Mouse (Mus musculus) C2C12 (cell line): ENCODE measurements around the gene Klk8. TPM values are rescaled to one million over a fixed set of nuclear protein-coding genes. Genes with fewer than 3 reads are reported as not detected.

Source experiments
- H3K27me3 ChIP-seq: one replicate; pipeline ENCODE4 v1.6.1; 2011; ENCODE audit not compliant: control insufficient read depth, insufficient read depth, insufficient read length
- H3K36me3 ChIP-seq: one replicate; pipeline ENCODE4 v1.6.1; 2011; ENCODE audit not compliant: control insufficient read depth, insufficient read depth
- H3K4me3 ChIP-seq: one replicate; pipeline ENCODE4 v1.5.1; 2011; ENCODE audit warnings: mild to moderate bottlenecking, control low read depth; ENCODE audit not compliant: poor library complexity, insufficient read depth, severe bottlenecking
- H3K79me2 ChIP-seq: one replicate; pipeline ENCODE4 v1.6.1; 2011; ENCODE audit not compliant: control insufficient read depth, insufficient read depth
- H3K79me3 ChIP-seq: one replicate; pipeline ENCODE4 v1.6.1; 2011; ENCODE audit warnings: low read depth, control low read depth
- H3ac ChIP-seq: one replicate; pipeline ENCODE3; 2011; ENCODE audit warnings: low read depth; ENCODE audit not compliant: control insufficient read depth, insufficient read length
- CEBPB ChIP-seq: IDR thresholded peaks from one replicate; pipeline ENCODE4 v1.6.1; 2011; ENCODE audit warnings: low read depth, mild to moderate bottlenecking, control low read depth, moderate library complexity
- CTCF ChIP-seq: IDR thresholded peaks from one replicate; pipeline ENCODE4 v1.5.1; 2011; ENCODE audit not compliant: control insufficient read depth, insufficient read depth, insufficient read length
- FOSL1 ChIP-seq: IDR thresholded peaks from one replicate; pipeline ENCODE4 v1.8.0; 2011; ENCODE audit warnings: mild to moderate bottlenecking, low read length; ENCODE audit not compliant: poor library complexity, insufficient read depth, severe bottlenecking
- MAX ChIP-seq: IDR thresholded peaks from one replicate; pipeline ENCODE4 v1.6.1; 2011; ENCODE audit warnings: mild to moderate bottlenecking, control low read depth
- MYOD1 ChIP-seq: IDR thresholded peaks from one replicate; pipeline ENCODE4 v1.6.1; 2011; ENCODE audit warnings: low read depth; ENCODE audit not compliant: control insufficient read depth, insufficient read length
- MYOG ChIP-seq: IDR thresholded peaks from one replicate; pipeline ENCODE4 v1.6.1; 2011; ENCODE audit not compliant: control insufficient read depth, insufficient read length; ENCODE audit errors: extremely low read depth
- USF1 ChIP-seq: IDR thresholded peaks from one replicate; pipeline ENCODE4 v1.6.1; 2011; ENCODE audit warnings: low read depth, mild to moderate bottlenecking, control low read depth, moderate library complexity
- polyA plus RNA-seq: library from polyadenylated mRNA; unstranded; fragments of >200 nt; fragmentation: generic; extraction: Trizol; gene quantifications from one replicate; pipeline ENCODE4 v1.2.1, GENCODE M21; 2012; ENCODE audit warnings: missing spikeins

The Klk8 gene
- polyA plus RNA-seq, 1 experiment, result 0.36 TPM

DNA sequence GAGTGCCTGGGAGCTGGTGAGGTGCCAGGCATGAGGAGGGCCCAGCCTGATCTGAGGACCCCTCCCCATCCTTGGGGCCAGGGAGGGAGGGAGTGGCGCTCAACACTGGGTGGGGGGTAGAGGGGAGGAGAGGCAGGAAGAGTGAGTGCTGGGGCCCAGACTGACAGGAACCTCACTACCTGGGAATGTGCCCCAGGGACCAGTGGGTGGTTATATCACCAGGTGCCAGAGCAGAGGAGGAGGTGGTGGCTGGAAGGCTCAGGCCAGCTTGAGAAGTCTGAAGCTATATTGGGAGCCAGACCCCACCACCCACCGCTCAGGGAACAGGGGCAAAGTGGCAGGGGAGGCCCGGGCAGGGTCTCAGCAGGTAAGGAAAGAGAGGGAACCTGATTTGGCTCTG lies 44.3 kb downstream of the Klk8 start, which contains the start of gene Klk5:
TSS of gene Klk5 (plus strand) at position 271 of the 400 bp plus-strand sequence.
- Histone ChIP-seq H3K4me3 (no peak within 1 kb of the TSS), H3K27me3 (no peaks in the 10 kb centered on the region), H3K79me2 (no peaks in the 10 kb centered on the region), H3ac (no peak within 1 kb of the TSS), H3K79me3 (no peaks in the 10 kb centered on the region), H3K36me3 (no peaks in the 10 kb centered on the region)
- TF ChIP-seq CEBPB, result no peak
- TF ChIP-seq CTCF, result no peak
- no peak for TF ChIP-seq MAX
- TF ChIP-seq MYOG, result no peak
- TF ChIP-seq USF1, result no peak
- no peak for TF ChIP-seq MYOD1
- no peak for TF ChIP-seq FOSL1

- Histone ChIP-seq H3K79me2 (no peaks in the 10 kb centered on the region), H3K27me3 (no peaks in the 10 kb centered on the region), H3K79me3 (no peaks in the 10 kb centered on the region), H3K4me3 (no peak overlapping the region), H3K36me3 (no peaks in the 10 kb centered on the region), H3ac (no peak overlapping the region)
- no peak for TF ChIP-seq CEBPB
- TF ChIP-seq MYOD1, result no peak
- no peak for TF ChIP-seq CTCF
- TF ChIP-seq MYOG, result no peak
- TF ChIP-seq MAX, result no peak
- no peak for TF ChIP-seq USF1
- no peak for TF ChIP-seq FOSL1
These were observed 46.4 kb downstream of the Klk8 start for GRCm38 (mm10) chr7:43843801-43844200.

DNA sequence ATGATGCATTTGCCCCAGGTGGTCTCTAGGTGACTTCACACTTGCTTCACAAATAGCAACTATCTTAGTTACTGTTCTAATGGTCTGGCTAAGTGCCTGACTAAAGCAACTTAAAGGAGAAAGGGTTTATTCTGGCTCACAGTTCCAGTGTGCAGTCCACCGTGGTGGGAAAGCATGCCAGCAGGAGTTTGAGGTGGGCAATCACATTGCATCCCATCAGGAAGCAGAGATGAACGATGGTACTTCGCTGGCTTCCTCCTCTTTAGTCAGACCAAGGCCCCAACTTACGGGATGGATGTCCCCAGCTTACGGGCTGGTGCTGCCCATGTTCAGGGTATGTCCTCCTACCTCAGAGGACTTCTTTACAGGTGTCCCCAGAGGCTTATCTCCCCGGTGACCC lies 54.2 kb downstream of the Klk8 start:
- no peak overlapping the region for H3K4me3 ChIP-seq
- H3K79me3 ChIP-seq, result no peaks in the 10 kb centered on the region
- H3K27me3 ChIP-seq, result peaks cover 10% of the 10 kb centered on the region
- H3ac ChIP-seq, result no peak overlapping the region
- H3K79me2 ChIP-seq, result no peaks in the 10 kb centered on the region
- no peak for TF ChIP-seq MAX
- TF ChIP-seq USF1, result no peak
- no peak for TF ChIP-seq FOSL1
- TF ChIP-seq CEBPB, result no peak
- TF ChIP-seq MYOD1, result no peak
- TF ChIP-seq MYOG, result no peak
- no peak for TF ChIP-seq CTCF
- no peaks in the 10 kb centered on the region for H3K36me3 ChIP-seq

Other genes with a start within 250 kb of the Klk8 start
- gene Zfp658, start 235.3 kb upstream of the Klk8 start, polyA plus RNA-seq, result 0.90 TPM
- 2.1 TPM for gene Zfp719, start 218.0 kb upstream of the Klk8 start, polyA plus RNA-seq
- not detected for gene Zfp819, start 190.4 kb upstream of the Klk8 start, polyA plus RNA-seq
- gene Ceacam18, start 162.9 kb upstream of the Klk8 start, polyA plus RNA-seq, result not detected
- not detected for gene Siglece, start 137.4 kb upstream of the Klk8 start, polyA plus RNA-seq
- 12.4 TPM for gene Ctu1, start 125.6 kb upstream of the Klk8 start, polyA plus RNA-seq
- gene Klk14, start 107.2 kb upstream of the Klk8 start, polyA plus RNA-seq, result not detected
- gene Klk13, start 85.0 kb upstream of the Klk8 start, polyA plus RNA-seq, result not detected
- gene Klk12, start 28.7 kb upstream of the Klk8 start, polyA plus RNA-seq, result not detected
- not detected for gene Klk11, start 23.0 kb upstream of the Klk8 start, polyA plus RNA-seq
- 2.1 TPM for gene Klk10, start 16.5 kb upstream of the Klk8 start, polyA plus RNA-seq
- 0.16 TPM for gene Klk9, start 5.7 kb upstream of the Klk8 start, polyA plus RNA-seq
- not detected for gene Klk7, start 13.7 kb downstream of the Klk8 start, polyA plus RNA-seq
- 1.1 TPM for gene Klk6, start 26.9 kb downstream of the Klk8 start, polyA plus RNA-seq
- not detected for gene Klk5, start 44.4 kb downstream of the Klk8 start, polyA plus RNA-seq
- gene Klk4, start 83.6 kb downstream of the Klk8 start, polyA plus RNA-seq, result not detected
- gene Klk15, start 136.2 kb downstream of the Klk8 start, polyA plus RNA-seq, result not detected
- gene Klk1b8, start 153.1 kb downstream of the Klk8 start, polyA plus RNA-seq, result not detected
- not detected for gene Klk1b1, start 169.2 kb downstream of the Klk8 start, polyA plus RNA-seq
- not detected for gene Klk1b9, start 178.5 kb downstream of the Klk8 start, polyA plus RNA-seq
- not detected for gene Klk1b11, start 198.3 kb downstream of the Klk8 start, polyA plus RNA-seq
- not detected for gene Klk1b26, start 214.6 kb downstream of the Klk8 start, polyA plus RNA-seq